Mouse (Mus musculus): ENCODE measurements around the gene Epn2. TPM values are rescaled to one million over a fixed set of nuclear protein-coding genes. Genes with fewer than 3 reads are reported as not detected.

Epn2 gene
- polyA plus RNA-seq, 1 experiment from 2014 or later = 45.3 TPM

DNA sequence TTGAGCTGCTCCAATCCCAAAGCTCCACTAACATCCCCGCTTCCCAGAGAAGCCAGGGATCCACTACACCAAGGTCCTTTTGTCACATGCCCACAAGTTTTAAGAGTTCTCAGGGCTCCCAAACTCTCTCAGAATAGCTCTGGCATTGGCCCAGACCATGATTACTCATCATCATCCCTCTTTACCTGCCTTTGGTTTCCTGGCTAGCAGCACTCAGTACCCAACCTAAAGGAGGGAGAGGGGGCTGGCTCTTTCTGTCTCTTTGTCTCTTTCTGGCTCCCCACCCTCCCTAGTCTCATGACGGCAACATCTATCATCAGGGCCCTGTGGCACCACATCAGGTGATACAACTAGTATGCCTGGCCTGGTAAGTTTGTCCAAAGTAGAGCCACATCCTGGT, 46.7 kb downstream of the Epn2 start:
- Histone ChIP-seq H3K36me3 (ENCODE audit: poor library complexity, severe bottlenecking) (peaks cover 26% of the 10 kb centered on the region; the same call in 1 of the 2 replicates), H3K4me2 (no peak overlapping the region), H3K9ac (no peak overlapping the region), H3K27ac (no peak overlapping the region), H3K27me3 (no peaks in the 10 kb centered on the region), H3K4me3 (no peak overlapping the region), H3K4me1 (peaks cover 11% of the 10 kb centered on the region), H3K9me3 (replicated peaks) (no peaks in the 10 kb centered on the region)
- WGBS = 94% methylated on average over 2 of the region's 2 CpGs
- no peak for ATAC-seq

DNA sequence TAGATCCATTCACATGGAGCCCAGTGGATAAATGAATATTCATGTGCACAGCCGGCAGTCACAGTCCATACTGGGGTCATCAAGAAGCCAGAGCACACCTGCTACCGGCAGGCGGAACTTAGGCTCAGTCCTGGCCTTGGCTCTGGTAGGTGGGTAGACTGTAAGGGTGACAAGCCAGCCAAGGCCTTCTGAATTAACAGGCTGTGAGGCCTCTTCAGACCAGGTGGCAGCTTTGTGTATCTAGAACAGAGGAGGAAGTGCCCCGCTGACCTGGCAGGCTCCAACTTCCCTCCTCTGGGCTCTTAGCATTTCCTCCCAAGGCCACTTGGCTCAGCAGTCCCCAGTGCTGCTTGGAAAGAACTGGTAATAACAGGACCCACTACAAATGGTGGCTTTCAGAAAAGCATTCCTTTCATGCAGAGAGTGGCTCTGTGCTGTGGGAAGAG, 50.2 kb downstream of the Epn2 start:
- Histone ChIP-seq H3K4me2 (no peak overlapping the region), H3K4me1 (peaks cover 11% of the 10 kb centered on the region), H3K4me3 (no peak overlapping the region), H3K27ac (peak overlapping the region; percentile 2), H3K9me3 (replicated peaks) (no peaks in the 10 kb centered on the region), H3K27me3 (no peaks in the 10 kb centered on the region), H3K36me3 (ENCODE audit: poor library complexity, severe bottlenecking) (peaks cover 33% of the 10 kb centered on the region), H3K9ac (0 out of 2 replicates have a peak overlapping the region, but pooled peaks have one; percentile 5)
- WGBS = 42% methylated on average over 4 of the region's 4 CpGs
- 0 out of 2 replicates have a peak, but pooled peaks have one; percentile 21 for ATAC-seq

DNA sequence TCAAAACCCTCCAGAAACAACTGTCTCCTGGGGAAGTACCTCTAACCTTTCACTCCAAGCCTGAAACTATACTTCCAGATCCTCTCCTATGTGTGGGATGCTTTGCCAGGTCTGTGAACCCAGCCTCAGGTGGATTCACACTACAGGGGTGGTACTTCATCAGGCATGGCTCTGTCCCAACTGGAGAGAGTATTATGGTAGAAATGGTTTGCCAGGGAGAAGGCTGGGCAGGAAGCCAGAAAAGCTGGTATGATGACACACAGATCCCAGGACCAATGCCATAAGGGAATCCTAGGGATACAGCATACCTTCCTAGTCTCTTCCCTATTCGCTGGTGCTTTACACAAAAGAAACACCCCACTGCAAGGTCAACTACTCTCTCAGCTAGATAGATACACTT, 52.6 kb downstream of the Epn2 start:
- no peak for ATAC-seq
- H3K4me2 ChIP-seq = no peak overlapping the region
- H3K4me3 ChIP-seq = no peak overlapping the region
- H3K36me3 ChIP-seq (ENCODE audit: poor library complexity, severe bottlenecking) = peaks cover 47% of the 10 kb centered on the region
- 90% methylated on average over 1 of the region's 1 CpGs for WGBS
- H3K27ac ChIP-seq = no peak overlapping the region
- H3K9me3 ChIP-seq (replicated peaks) = no peaks in the 10 kb centered on the region
- peaks cover 11% of the 10 kb centered on the region for H3K4me1 ChIP-seq
- H3K9ac ChIP-seq = no peak overlapping the region
- no peaks in the 10 kb centered on the region for H3K27me3 ChIP-seq

DNA sequence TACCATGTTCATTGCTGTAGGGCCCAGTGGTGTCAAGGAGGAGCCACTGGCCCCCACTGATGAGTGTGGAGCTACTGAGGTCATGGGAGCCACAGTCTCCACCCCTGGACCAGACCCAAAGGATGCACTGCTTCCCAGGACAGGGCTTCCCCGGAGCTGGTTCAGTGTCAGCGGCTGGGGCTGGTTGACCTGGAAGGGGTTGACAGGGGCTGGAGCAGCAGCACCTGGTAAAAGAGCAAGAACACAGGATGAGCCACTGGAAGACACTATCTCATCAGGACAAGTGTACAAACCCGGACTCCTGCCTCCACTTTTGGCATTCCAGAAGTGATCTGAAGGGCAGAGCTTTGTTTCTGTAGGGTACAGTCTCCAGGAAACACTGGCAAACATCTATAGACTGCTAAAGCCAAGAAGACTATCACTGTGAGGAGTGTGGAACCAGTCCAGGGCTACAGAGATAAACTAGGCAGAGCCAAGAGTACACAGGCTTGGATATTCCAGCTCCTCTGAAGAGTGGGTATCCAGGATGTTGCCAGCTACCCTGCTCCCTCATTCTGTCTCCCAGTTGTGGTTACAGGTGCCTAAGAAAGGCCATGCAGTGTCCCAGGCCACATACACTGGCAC, 59.9 kb downstream of the Epn2 start:
- H3K9me3 ChIP-seq (replicated peaks) = no peaks in the 10 kb centered on the region
- H3K27ac ChIP-seq = no peak overlapping the region
- 98% methylated on average over 3 of the region's 3 CpGs for WGBS
- ATAC-seq = no peak
- no peak overlapping the region for H3K4me3 ChIP-seq
- H3K9ac ChIP-seq = no peak overlapping the region
- no peaks in the 10 kb centered on the region for H3K4me1 ChIP-seq
- H3K27me3 ChIP-seq = no peaks in the 10 kb centered on the region
- H3K36me3 ChIP-seq (ENCODE audit: poor library complexity, severe bottlenecking) = peaks cover 82% of the 10 kb centered on the region
- no peak overlapping the region for H3K4me2 ChIP-seq

DNA sequence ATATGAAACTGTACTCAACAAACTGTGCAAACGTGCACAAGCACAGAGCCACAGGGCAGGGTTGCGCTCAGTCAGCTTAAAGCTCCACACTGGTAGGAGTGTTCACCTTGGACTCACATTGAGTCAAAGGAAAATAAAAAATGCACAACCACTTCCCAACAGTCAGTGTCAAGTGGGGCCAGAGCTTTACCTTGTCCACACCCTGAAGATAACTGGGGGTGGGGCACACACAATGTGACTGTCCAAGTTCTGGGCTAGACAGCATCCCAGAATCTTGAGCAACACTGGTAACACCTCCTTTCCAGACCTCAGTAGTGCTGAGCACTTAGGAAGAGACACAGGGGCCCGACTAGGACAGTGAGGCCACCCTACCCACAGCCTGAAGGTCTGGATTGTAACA, 60.6 kb downstream of the Epn2 start:
- ATAC-seq = no peak
- Histone ChIP-seq H3K9ac (no peak overlapping the region), H3K4me2 (no peak overlapping the region), H3K4me3 (no peak overlapping the region), H3K27me3 (no peaks in the 10 kb centered on the region), H3K9me3 (replicated peaks) (no peaks in the 10 kb centered on the region), H3K27ac (no peak overlapping the region), H3K4me1 (no peaks in the 10 kb centered on the region), H3K36me3 (ENCODE audit: poor library complexity, severe bottlenecking) (peaks cover 79% of the 10 kb centered on the region)
- 95% methylated on average over 3 of the region's 3 CpGs for WGBS

DNA sequence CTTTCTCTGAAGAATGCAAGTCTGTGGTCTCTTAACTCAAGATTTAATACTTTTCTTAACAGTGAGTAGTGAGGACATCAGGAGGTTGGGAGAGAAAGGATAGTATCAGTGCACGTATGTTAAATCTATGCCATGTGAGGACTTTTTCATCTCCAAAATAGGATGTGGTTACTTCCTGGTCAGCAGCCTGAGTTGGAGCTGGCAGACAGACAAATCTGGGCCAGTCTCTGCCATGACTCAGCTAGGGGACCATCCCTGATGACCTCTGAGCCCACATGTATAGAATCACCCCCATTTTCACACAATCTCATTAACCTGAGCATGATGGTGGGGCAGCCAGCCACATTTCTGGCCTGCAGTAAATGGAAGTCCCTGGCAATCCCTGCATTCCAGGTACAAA, 61.5 kb downstream of the Epn2 start:
- Histone ChIP-seq H3K4me1 (no peaks in the 10 kb centered on the region), H3K27me3 (no peaks in the 10 kb centered on the region), H3K4me3 (no peak overlapping the region), H3K4me2 (no peak overlapping the region), H3K9ac (no peak overlapping the region), H3K9me3 (replicated peaks) (no peaks in the 10 kb centered on the region), H3K36me3 (ENCODE audit: poor library complexity, severe bottlenecking) (peaks cover 82% of the 10 kb centered on the region), H3K27ac (no peak overlapping the region)
- 90% methylated on average over 1 of the region's 1 CpGs for WGBS
- ATAC-seq = no peak

DNA sequence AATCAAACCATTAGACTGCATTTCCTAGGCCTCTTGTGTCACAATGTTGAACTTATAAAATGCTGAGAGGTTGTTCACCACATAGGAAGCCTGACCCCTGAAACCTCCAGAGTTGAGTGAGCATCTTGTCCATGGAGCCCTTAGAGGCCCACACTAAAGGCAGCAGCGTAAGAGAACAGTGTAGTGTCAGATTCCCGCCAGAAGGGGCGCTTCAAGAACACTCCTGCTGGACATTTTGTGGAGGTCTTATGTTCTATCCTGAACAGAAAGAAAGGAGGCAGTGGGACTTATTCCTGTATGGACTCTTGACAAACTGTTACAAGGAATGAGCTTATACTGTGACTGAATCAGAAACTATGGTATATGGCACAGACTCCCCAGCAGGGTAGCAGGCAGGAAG, 64.5 kb downstream of the Epn2 start:
- Histone ChIP-seq H3K9ac (no peak overlapping the region), H3K9me3 (replicated peaks) (no peaks in the 10 kb centered on the region), H3K27me3 (no peaks in the 10 kb centered on the region), H3K4me3 (no peak overlapping the region), H3K27ac (no peak overlapping the region), H3K4me1 (no peaks in the 10 kb centered on the region), H3K4me2 (no peak overlapping the region), H3K36me3 (ENCODE audit: poor library complexity, severe bottlenecking) (peaks cover 74% of the 10 kb centered on the region)
- WGBS = 37% methylated on average over 3 of the region's 3 CpGs
- no peak for ATAC-seq

DNA sequence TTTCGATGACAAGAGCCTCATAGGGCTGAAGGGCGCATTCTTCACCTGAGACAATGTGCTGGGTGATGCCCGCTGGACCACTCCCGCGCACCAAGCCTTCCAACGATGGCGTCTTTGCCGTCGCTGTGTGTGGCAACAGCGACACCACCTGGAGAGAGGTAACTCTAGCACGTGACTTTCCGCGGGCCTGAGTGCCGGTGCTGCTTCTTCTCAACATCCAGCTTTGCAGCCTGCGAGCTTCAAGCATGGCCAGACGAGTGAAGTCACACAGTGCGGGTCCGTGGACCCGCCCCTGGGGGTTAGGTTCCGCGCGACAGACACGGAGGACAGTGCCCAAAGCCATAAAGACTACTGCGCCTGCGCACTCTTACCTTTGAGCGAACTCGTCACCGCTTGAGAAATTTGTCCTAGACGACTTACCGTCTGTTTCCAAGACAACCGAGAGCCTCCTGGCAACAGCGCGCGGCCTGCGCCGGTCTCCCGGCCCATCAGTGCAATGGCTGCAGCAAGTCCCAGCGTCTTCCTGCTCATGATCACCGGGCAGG, 74.7 kb downstream of the Epn2 start, which contains the start of gene B9d1:
Gene B9d1, plus strand, starts transcription at position 432 of the 545 bp plus-strand sequence.
- Histone ChIP-seq H3K4me1 (peaks cover 20% of the 10 kb centered on the region), H3K9ac (peak within 1 kb of the TSS; percentile 83), H3K27me3 (no peaks in the 10 kb centered on the region), H3K4me2 (peak within 1 kb of the TSS; percentile 74), H3K27ac (peak within 1 kb of the TSS; percentile 72), H3K4me3 (peak within 1 kb of the TSS; percentile 66), H3K9me3 (replicated peaks) (no peaks in the 10 kb centered on the region), H3K36me3 (ENCODE audit: poor library complexity, severe bottlenecking) (peaks cover 11% of the 10 kb centered on the region)
- under 1% methylated on average over 39 of the region's 39 CpGs for WGBS
- peak; percentile 93 for ATAC-seq

DNA sequence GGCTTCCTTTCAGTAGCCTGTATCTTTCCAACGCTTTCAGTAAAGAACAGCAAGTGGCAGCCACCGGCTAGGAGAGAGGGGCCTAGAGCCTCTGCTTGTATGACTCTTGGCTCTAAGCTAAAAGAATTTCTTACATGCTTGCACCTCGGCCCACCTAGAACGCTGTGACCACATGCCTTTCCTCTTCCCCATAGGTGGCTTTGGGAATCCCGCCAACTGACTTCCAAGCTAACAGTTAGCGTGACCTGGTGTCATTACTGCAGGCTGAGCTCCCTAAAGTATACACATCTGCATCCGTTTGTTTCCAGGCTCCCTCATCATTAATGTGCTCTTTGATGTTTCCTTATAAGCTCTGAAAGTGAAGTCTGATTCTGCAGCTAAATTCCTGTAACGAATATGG, 75.6 kb downstream of the Epn2 start:
- H3K4me2 ChIP-seq = peak overlapping the region; percentile 74; the same call in 1 of the 2 replicates
- H3K36me3 ChIP-seq (ENCODE audit: poor library complexity, severe bottlenecking) = 0 out of 2 replicates have a peak, but pooled peaks cover 3% of the 10 kb centered on the region
- peak overlapping the region; percentile 66; the same call in 1 of the 2 replicates for H3K4me3 ChIP-seq
- no peak overlapping the region for H3K9ac ChIP-seq
- 0 out of 2 replicates have a peak overlapping the region, but pooled peaks have one; percentile 72 for H3K27ac ChIP-seq
- no peaks in the 10 kb centered on the region for H3K9me3 ChIP-seq (replicated peaks)
- 79% methylated on average over 8 of the region's 8 CpGs for WGBS
- no peak for ATAC-seq
- H3K4me1 ChIP-seq = peaks cover 20% of the 10 kb centered on the region
- H3K27me3 ChIP-seq = no peaks in the 10 kb centered on the region

DNA sequence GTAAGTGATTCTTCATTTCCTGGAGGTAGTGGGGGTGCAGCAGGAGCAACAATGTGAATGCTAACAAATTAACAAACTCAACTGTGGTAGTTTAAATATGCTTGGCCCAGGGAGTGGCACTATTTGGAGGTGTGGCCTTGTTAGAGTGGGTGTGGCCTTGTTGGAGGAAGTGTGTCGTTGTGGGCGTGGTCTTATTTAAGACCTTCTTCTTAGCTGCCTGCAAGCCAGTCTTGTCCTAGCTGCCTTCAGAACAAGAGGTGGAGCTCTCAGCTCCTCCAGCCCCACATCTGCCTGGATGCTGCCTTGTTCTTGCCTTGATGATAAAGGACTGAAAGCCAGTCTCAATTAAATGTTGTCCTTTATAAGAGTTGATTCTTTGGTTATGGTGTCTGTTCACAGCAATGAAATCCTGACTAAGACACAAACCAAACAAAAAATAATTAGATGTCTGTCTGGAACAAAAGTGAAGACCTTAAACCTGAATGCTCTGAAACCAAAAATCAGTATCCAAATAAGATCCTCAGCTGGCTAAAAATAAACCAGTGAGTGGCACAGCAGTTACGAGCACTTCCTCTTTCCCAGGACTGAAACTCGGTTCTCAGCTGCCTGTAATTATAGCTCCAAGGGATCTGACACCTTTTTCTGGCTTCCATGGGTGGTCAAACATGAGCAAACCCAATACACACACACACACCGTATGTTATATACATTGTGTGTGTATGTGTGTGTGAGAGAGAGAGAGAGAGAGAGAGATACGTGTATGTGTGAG, 80.6 kb downstream of the Epn2 start:
- no peak overlapping the region for H3K9ac ChIP-seq
- ATAC-seq = no peak
- H3K4me2 ChIP-seq = no peak overlapping the region
- H3K4me3 ChIP-seq = no peak overlapping the region
- H3K36me3 ChIP-seq (ENCODE audit: poor library complexity, severe bottlenecking) = no peaks in the 10 kb centered on the region
- no peak overlapping the region for H3K27ac ChIP-seq
- WGBS = 88% methylated on average over 6 of the region's 6 CpGs
- peaks cover 9% of the 10 kb centered on the region for H3K4me1 ChIP-seq
- H3K27me3 ChIP-seq = no peaks in the 10 kb centered on the region
- no peaks in the 10 kb centered on the region for H3K9me3 ChIP-seq (replicated peaks)

DNA sequence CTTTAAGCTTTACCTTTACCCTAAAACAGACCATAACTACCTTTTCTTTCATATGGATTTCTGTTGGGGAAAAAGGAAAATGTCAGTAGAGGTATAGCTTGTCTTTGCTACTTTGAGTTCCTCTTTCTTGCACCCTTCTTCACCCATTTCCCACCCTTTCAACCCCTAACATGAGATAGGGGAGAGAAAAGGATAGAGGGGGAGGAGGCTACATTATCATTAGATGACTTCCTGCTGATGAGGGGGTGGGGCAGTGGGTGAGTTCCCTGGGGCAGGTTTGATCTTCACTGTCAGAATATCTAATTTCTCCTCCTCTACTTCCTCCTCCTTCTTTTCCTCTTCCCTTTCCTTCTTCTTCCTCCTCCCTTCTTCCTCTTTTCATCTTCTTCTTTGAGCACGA, 82.0 kb downstream of the Epn2 start:
- H3K9ac ChIP-seq = no peak overlapping the region
- ATAC-seq = no peak
- H3K9me3 ChIP-seq (replicated peaks) = no peaks in the 10 kb centered on the region
- peaks cover 19% of the 10 kb centered on the region for H3K4me1 ChIP-seq
- H3K27me3 ChIP-seq = no peaks in the 10 kb centered on the region
- H3K4me3 ChIP-seq = no peak overlapping the region
- no peak overlapping the region for H3K27ac ChIP-seq
- 0 out of 2 replicates have a peak, but pooled peaks cover 3% of the 10 kb centered on the region for H3K36me3 ChIP-seq (ENCODE audit: poor library complexity, severe bottlenecking)
- 70% methylated on average over 1 of the region's 1 CpGs for WGBS
- H3K4me2 ChIP-seq = no peak overlapping the region

DNA sequence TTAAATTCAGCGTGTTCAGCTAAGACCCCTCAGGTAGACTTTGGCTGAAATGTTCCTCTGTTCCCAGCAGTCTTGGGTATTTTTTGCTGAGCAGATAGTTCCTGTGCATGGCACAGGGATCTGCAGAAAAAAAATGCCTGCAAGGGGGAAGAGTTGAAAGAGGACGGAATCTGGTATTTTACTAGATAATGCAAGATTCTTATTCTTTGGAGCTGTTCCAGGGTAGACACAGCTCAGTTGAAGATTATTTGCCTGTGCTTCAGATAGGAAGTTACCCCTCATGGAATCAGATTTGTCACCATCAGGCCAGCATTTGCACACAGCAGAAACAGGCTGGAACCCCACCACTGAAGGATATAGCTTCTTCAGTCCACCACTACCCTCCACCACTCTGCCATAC, 84.0 kb downstream of the Epn2 start:
- no peaks in the 10 kb centered on the region for H3K27me3 ChIP-seq
- ATAC-seq = no peak
- 88% methylated on average over 2 of the region's 2 CpGs for WGBS
- H3K4me3 ChIP-seq = no peak overlapping the region
- H3K4me2 ChIP-seq = no peak overlapping the region
- H3K36me3 ChIP-seq (ENCODE audit: poor library complexity, severe bottlenecking) = peaks cover 21% of the 10 kb centered on the region
- no peak overlapping the region for H3K9ac ChIP-seq
- H3K27ac ChIP-seq = no peak overlapping the region
- peaks cover 33% of the 10 kb centered on the region for H3K4me1 ChIP-seq
- H3K9me3 ChIP-seq (replicated peaks) = no peaks in the 10 kb centered on the region

Measured in forebrain, embryonic 13.5 days (tissue).